Mouse (Mus musculus) neural tube, embryonic 11.5 days (tissue): Measurements from ENCODE around the gene Prkce. TPM values are rescaled to one million over a fixed set of nuclear protein-coding genes. Genes with fewer than 3 reads are reported as not detected.

ENCODE experiments used
- ATAC-seq: fragments of 200-750 bp; cut with Nextera tagmentation; 2 replicates; pipeline ENCODE4 v1.8.0; 2017; ENCODE audit warnings: moderate number of reproducible peaks, mild to moderate bottlenecking, moderate TSS enrichment, moderate library complexity; ENCODE audit not compliant: insufficient read depth, low FRiP score, low TSS enrichment
- DNase-seq: peaks from one replicate; pipeline ENCODE4 v3.0.0-alpha.2; 2015; ENCODE audit warnings: low spot score
- H3K27ac ChIP-seq: fragments of 300-500 bp; sonication (generic); 2 replicates; pipeline ENCODE4 v1.5.1; 2014; ENCODE audit warnings: low read depth, mild to moderate bottlenecking, low read length
- H3K27me3 ChIP-seq: fragments of 300-500 bp; sonication (generic); 2 replicates; pipeline ENCODE4 v1.6.1; 2014; ENCODE audit warnings: mild to moderate bottlenecking, low read length, mixed read lengths; ENCODE audit not compliant: control insufficient read depth, insufficient read depth
- H3K36me3 ChIP-seq: fragments of 300-500 bp; sonication (generic); 2 replicates; pipeline ENCODE4 v1.6.1; 2014; ENCODE audit warnings: mild to moderate bottlenecking, low read length, moderate library complexity, mixed read lengths; ENCODE audit not compliant: control insufficient read depth, insufficient read depth
- H3K4me1 ChIP-seq: fragments of 300-500 bp; sonication (generic); 2 replicates; pipeline ENCODE4 v1.6.1; 2014; ENCODE audit warnings: low read length, mixed read lengths; ENCODE audit not compliant: control insufficient read depth, insufficient read depth
- H3K4me2 ChIP-seq: fragments of 300-500 bp; sonication (generic); 2 replicates; pipeline ENCODE4 v1.6.1; 2014; ENCODE audit warnings: low read depth, mild to moderate bottlenecking, moderate library complexity
- H3K4me3 ChIP-seq: fragments of 300-500 bp; sonication (generic); 2 replicates; pipeline ENCODE4 v1.5.1; 2014; ENCODE audit warnings: low read depth, low read length
- H3K9ac ChIP-seq: fragments of 300-500 bp; sonication (generic); 2 replicates; pipeline ENCODE4 v1.6.1; 2014; ENCODE audit warnings: mild to moderate bottlenecking, low read length
- H3K9me3 ChIP-seq: fragments of 300-500 bp; sonication (generic); 2 replicates; pipeline ENCODE4 v1.6.1; 2016; ENCODE audit warnings: low read length; ENCODE audit not compliant: control insufficient read depth
- WGBS: fragments of 180-500 bp; shearing (Covaris S2); extraction: QIAGEN DNeasy Blood & Tissue Kit; methylation state at CpG from one replicate; pipeline ENCODE4 v1.1.7; 2014; 5-methylcytosine and 5-hydroxymethylcytosine counted together
- polyA plus RNA-seq: library from polyadenylated mRNA; unstranded; fragments of >200 nt; fragmentation: Nextera tagmentation; extraction: Ambion mirVana; gene quantifications from 2 replicates; pipeline ENCODE4 v1.2.1, GENCODE M21; 2014

Prkce gene
- polyA plus RNA-seq, 1 experiment from 2014 or later: 13.3 TPM

GRCm38 (mm10) chr17:86319967-86320602, 152.5 kb downstream of the Prkce start:
- peaks cover 17% of the 10 kb centered on the region for H3K4me1 ChIP-seq

DNA sequence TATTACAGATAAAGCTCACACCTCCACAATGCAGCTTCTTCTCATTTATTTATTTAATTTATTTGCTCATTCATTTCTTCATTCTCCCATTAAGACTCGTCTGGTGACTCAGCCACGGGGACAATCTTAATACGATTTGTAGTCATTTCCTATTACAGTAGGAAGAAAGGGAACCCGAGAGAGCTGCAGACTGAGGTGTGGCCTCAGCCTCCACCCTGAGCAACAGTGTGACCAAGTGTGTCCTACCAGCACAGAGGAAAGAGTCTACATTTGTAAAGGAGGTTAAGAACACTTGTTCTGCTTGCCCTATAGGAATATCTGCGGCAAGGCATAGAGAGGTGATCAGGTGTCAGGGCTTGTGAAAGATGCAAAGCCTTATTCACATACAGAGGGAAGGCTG, 155.3 kb downstream of the Prkce start:
- Histone ChIP-seq H3K4me1 (peaks cover 22% of the 10 kb centered on the region), H3K27me3 (no peaks in the 10 kb centered on the region), H3K9me3 (no peaks in the 10 kb centered on the region; the same call in 1 of the 2 replicates), H3K27ac (no peak overlapping the region), H3K36me3 (no peaks in the 10 kb centered on the region), H3K9ac (no peak overlapping the region), H3K4me3 (no peak overlapping the region), H3K4me2 (no peak overlapping the region)
- DNase-seq: no peak
- 79% methylated on average over 5 of the region's 5 CpGs for whole genome bisulfite sequencing
- ATAC-seq: no peak

More at GRCm38 (mm10) chr17:86319967-86320602, 152.5 kb downstream of the Prkce start:
- no peak overlapping the region for H3K9ac ChIP-seq
- WGBS: 87% methylated on average over 13 of the region's 13 CpGs
- DNase-seq (no peak), ATAC-seq (no peak)
- no peaks in the 10 kb centered on the region for H3K27me3 ChIP-seq
- H3K4me3 ChIP-seq: no peak overlapping the region
- H3K9me3 ChIP-seq: no peaks in the 10 kb centered on the region; the same call in 1 of the 2 replicates
- H3K36me3 ChIP-seq: no peaks in the 10 kb centered on the region
- no peak overlapping the region for H3K27ac ChIP-seq
- H3K4me2 ChIP-seq: no peak overlapping the region

DNA sequence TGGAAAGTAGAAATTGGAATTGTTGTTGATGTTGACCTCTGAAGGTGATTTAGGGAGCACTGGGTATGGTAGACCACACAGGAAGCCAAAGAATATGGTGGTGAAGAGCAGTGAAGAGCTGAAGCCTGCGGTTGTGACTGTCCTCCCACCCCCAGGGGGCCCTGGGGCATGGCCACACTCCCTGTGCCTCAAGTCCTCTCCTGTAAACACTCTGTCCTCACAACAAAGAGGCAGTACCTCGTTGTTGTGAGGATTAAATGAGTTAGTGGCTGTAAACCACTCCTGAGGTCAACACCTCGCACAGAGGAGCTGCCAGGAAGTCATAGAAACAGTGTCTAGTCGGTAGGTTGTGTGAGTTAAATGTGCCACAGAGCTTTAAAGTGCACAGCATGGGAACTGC, 155.7 kb downstream of the Prkce start:
- Histone ChIP-seq H3K9ac (no peak overlapping the region), H3K36me3 (no peaks in the 10 kb centered on the region), H3K27ac (peak overlapping the region; percentile 69), H3K4me3 (no peak overlapping the region), H3K4me1 (peaks cover 22% of the 10 kb centered on the region), H3K27me3 (no peaks in the 10 kb centered on the region), H3K4me2 (no peak overlapping the region), H3K9me3 (no peaks in the 10 kb centered on the region; the same call in 1 of the 2 replicates)
- 22% methylated on average over 4 of the region's 4 CpGs for WGBS
- no peak for ATAC-seq
- DNase-seq: no peak

GRCm38 (mm10) chr17:86323909-86324686, 156.5 kb downstream of the Prkce start:
- Histone ChIP-seq H3K36me3 (no peaks in the 10 kb centered on the region), H3K27me3 (no peaks in the 10 kb centered on the region), H3K4me1 (peaks cover 27% of the 10 kb centered on the region), H3K9me3 (no peaks in the 10 kb centered on the region), H3K9ac (no peak overlapping the region), H3K27ac (peak overlapping the region; percentile 69), H3K4me2 (no peak overlapping the region), H3K4me3 (no peak overlapping the region)
- peak; percentile 59 for DNase-seq
- peak; percentile 81 for ATAC-seq
- WGBS: 19% methylated on average over 6 of the region's 6 CpGs

GRCm38 (mm10) chr17:86324756-86325155, 157.2 kb downstream of the Prkce start:
- no peak overlapping the region for H3K4me3 ChIP-seq
- peaks cover 33% of the 10 kb centered on the region for H3K4me1 ChIP-seq
- H3K4me2 ChIP-seq: no peak overlapping the region
- H3K9me3 ChIP-seq: no peaks in the 10 kb centered on the region
- DNase-seq (no peak), ATAC-seq (peak; percentile 42; the same call in 1 of the 2 replicates)
- H3K27me3 ChIP-seq: no peaks in the 10 kb centered on the region
- no peak overlapping the region for H3K9ac ChIP-seq
- H3K36me3 ChIP-seq: no peaks in the 10 kb centered on the region
- H3K27ac ChIP-seq: peak overlapping the region; percentile 69
- WGBS: 41% methylated on average over 7 of the region's 7 CpGs

- H3K27ac ChIP-seq: peak overlapping the region; percentile 69
- H3K4me1 ChIP-seq: peaks cover 39% of the 10 kb centered on the region
- WGBS: 82% methylated on average over 10 of the region's 10 CpGs
These were observed 157.7 kb downstream of the Prkce start for GRCm38 (mm10) chr17:86325317-86325716.

GRCm38 (mm10) chr17:86327958-86328357, 160.4 kb downstream of the Prkce start:
- no peak for DNase-seq
- Histone ChIP-seq H3K9ac (no peak overlapping the region), H3K27me3 (no peaks in the 10 kb centered on the region), H3K4me2 (no peak overlapping the region), H3K27ac (no peak overlapping the region), H3K4me3 (no peak overlapping the region), H3K9me3 (no peaks in the 10 kb centered on the region), H3K4me1 (peaks cover 53% of the 10 kb centered on the region), H3K36me3 (no peaks in the 10 kb centered on the region)
- no peak for ATAC-seq
- 82% methylated on average over 4 of the region's 4 CpGs for WGBS

More at GRCm38 (mm10) chr17:86325317-86325716, 157.7 kb downstream of the Prkce start:
- no peaks in the 10 kb centered on the region for H3K36me3 ChIP-seq
- no peak for ATAC-seq
- no peak overlapping the region for H3K9ac ChIP-seq
- H3K4me2 ChIP-seq: no peak overlapping the region
- no peak overlapping the region for H3K4me3 ChIP-seq
- H3K27me3 ChIP-seq: no peaks in the 10 kb centered on the region
- no peaks in the 10 kb centered on the region for H3K9me3 ChIP-seq
- no peak for DNase-seq

DNA sequence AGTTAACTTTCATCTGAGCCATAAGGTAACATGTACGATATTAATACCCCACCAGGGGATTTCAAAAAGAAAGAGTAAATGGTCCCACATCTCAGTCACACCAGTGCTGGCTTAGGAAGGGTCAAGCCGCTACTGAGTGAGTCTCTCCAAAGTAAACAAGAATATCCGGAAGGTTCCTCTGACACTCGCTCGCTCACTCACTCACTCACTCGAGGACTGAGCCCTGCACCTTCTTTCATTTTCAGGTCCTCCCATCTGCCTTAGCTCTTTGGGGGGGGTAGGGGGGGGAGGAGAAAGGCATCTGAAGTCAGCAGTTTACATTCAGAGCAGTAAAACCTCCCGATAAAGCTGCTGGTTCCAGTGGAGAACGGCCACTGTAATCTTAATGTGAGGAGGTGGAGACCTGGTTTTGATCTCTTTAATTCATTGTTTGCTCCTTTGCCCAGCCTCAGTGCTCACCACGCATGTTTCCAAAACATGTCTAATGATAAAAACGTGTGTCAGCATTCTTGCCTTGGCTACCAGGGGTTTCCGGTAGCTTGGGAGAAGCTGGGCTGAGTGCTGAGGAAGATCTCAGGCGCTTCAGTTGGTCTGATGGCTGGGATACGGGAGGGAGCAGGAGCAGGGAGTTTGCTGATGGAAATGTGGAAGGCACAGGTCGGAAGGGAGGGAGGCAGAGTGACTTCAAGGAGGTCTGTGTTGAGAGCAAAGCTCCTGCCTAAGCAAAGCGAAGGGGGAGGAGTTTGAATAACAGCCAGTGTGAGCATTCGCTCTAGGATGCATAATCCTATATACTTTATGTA, 161.9 kb downstream of the Prkce start:
- peak overlapping the region; percentile 65 for H3K27ac ChIP-seq
- 36% methylated on average over 16 of the region's 16 CpGs for WGBS
- no peak for ATAC-seq
- H3K9me3 ChIP-seq: no peaks in the 10 kb centered on the region
- no peak overlapping the region; the same call in 1 of the 2 replicates for H3K4me2 ChIP-seq
- no peaks in the 10 kb centered on the region for H3K36me3 ChIP-seq
- H3K4me3 ChIP-seq: no peak overlapping the region
- DNase-seq: no peak
- no peak overlapping the region for H3K9ac ChIP-seq
- peaks cover 40% of the 10 kb centered on the region for H3K4me1 ChIP-seq
- H3K27me3 ChIP-seq: no peaks in the 10 kb centered on the region
